Mouse (Mus musculus): ENCODE results near the gene Ric1. TPM values are rescaled to one million over a fixed set of nuclear protein-coding genes. Genes with fewer than 3 reads are reported as not detected.
"Not testable (repeated sequence)": the region's sequence is repeated elsewhere in the genome, so short reads cannot be mapped to it uniquely, and the experiment has no call there.

The Ric1 gene
- polyA plus RNA-seq, 1 experiment from 2014 or later: 19.3 TPM

GRCm38 (mm10) chr19:29515991-29516390 lies 6.1 kb upstream of the Ric1 start:
- Histone ChIP-seq H3K9ac (ENCODE audit: low read depth, low read length) (no peak overlapping the region), H3K4me2 (replicated peaks; ENCODE audit: low read depth, low read length) (no peak overlapping the region), H3K4me3 (ENCODE audit: low read length) (no peak overlapping the region), H3K27me3 (ENCODE audit: control insufficient read depth, insufficient read depth, low read length) (no peaks in the 10 kb centered on the region), H3K27ac (ENCODE audit: low read depth, low read length) (no peak overlapping the region), H3K36me3 (ENCODE audit: control insufficient read depth, insufficient read depth, low read length) (no peaks in the 10 kb centered on the region), H3K4me1 (ENCODE audit: control insufficient read depth, insufficient read depth, low read length) (peaks cover 2% of the 10 kb centered on the region; the same call in 1 of the 2 replicates), H3K9me3 (ENCODE audit: control insufficient read depth, low read length) (no peaks in the 10 kb centered on the region)
- no peak for ATAC-seq (ENCODE audit: low FRiP score, low TSS enrichment)
- WGBS: 78% methylated on average over 10 of the region's 10 CpGs

GRCm38 (mm10) chr19:29518409-29518808 lies 3.7 kb upstream of the Ric1 start:
- Histone ChIP-seq H3K4me2 (replicated peaks; ENCODE audit: low read depth, low read length) (no peak overlapping the region), H3K9me3 (ENCODE audit: control insufficient read depth, low read length) (no peaks in the 10 kb centered on the region), H3K27me3 (ENCODE audit: control insufficient read depth, insufficient read depth, low read length) (no peaks in the 10 kb centered on the region), H3K4me1 (ENCODE audit: control insufficient read depth, insufficient read depth, low read length) (peaks cover 8% of the 10 kb centered on the region; the same call in 1 of the 2 replicates), H3K9ac (ENCODE audit: low read depth, low read length) (no peak overlapping the region), H3K4me3 (ENCODE audit: low read length) (no peak overlapping the region), H3K36me3 (ENCODE audit: control insufficient read depth, insufficient read depth, low read length) (no peaks in the 10 kb centered on the region), H3K27ac (ENCODE audit: low read depth, low read length) (no peak overlapping the region)
- no peak for ATAC-seq (ENCODE audit: low FRiP score, low TSS enrichment)
- WGBS: 82% methylated on average over 7 of the region's 7 CpGs

- Histone ChIP-seq H3K4me3 (ENCODE audit: low read length) (no peak overlapping the region), H3K9me3 (ENCODE audit: control insufficient read depth, low read length) (no peaks in the 10 kb centered on the region), H3K4me1 (ENCODE audit: control insufficient read depth, insufficient read depth, low read length) (peaks cover 12% of the 10 kb centered on the region), H3K36me3 (ENCODE audit: control insufficient read depth, insufficient read depth, low read length) (no peaks in the 10 kb centered on the region), H3K27me3 (ENCODE audit: control insufficient read depth, insufficient read depth, low read length) (no peaks in the 10 kb centered on the region), H3K9ac (ENCODE audit: low read depth, low read length) (no peak overlapping the region), H3K27ac (ENCODE audit: low read depth, low read length) (no peak overlapping the region), H3K4me2 (replicated peaks; ENCODE audit: low read depth, low read length) (no peak overlapping the region)
- ATAC-seq (ENCODE audit: low FRiP score, low TSS enrichment): no peak
- WGBS: 77% methylated on average over 4 of the region's 4 CpGs
These were observed 3.2 kb upstream of the Ric1 start for GRCm38 (mm10) chr19:29518922-29519321.

- Histone ChIP-seq H3K4me3 (ENCODE audit: low read length) (peak overlapping the region; percentile 90), H3K4me2 (replicated peaks; ENCODE audit: low read depth, low read length) (peak overlapping the region; percentile 68), H3K27ac (ENCODE audit: low read depth, low read length) (peak overlapping the region; percentile 95; the same call in 1 of the 2 replicates), H3K27me3 (ENCODE audit: control insufficient read depth, insufficient read depth, low read length) (no peaks in the 10 kb centered on the region), H3K4me1 (ENCODE audit: control insufficient read depth, insufficient read depth, low read length) (peaks cover 18% of the 10 kb centered on the region), H3K36me3 (ENCODE audit: control insufficient read depth, insufficient read depth, low read length) (no peaks in the 10 kb centered on the region), H3K9me3 (ENCODE audit: control insufficient read depth, low read length) (no peaks in the 10 kb centered on the region), H3K9ac (ENCODE audit: low read depth, low read length) (peak overlapping the region; percentile 94)
- WGBS: 41% methylated on average over 10 of the region's 10 CpGs
- ATAC-seq (ENCODE audit: low FRiP score, low TSS enrichment): no peak
These were observed 1.0 kb upstream of the Ric1 start for GRCm38 (mm10) chr19:29520996-29521560.

GRCm38 (mm10) chr19:29522445-29523229 lies 555 bp downstream of the Ric1 start:
- H3K4me2 ChIP-seq (replicated peaks; ENCODE audit: low read depth, low read length): peak overlapping the region; percentile 72
- peak overlapping the region; percentile 95 for H3K27ac ChIP-seq (ENCODE audit: low read depth, low read length)
- H3K36me3 ChIP-seq (ENCODE audit: control insufficient read depth, insufficient read depth, low read length): no peaks in the 10 kb centered on the region
- peaks cover 18% of the 10 kb centered on the region for H3K4me1 ChIP-seq (ENCODE audit: control insufficient read depth, insufficient read depth, low read length)
- peak overlapping the region; percentile 94 for H3K9ac ChIP-seq (ENCODE audit: low read depth, low read length)
- ATAC-seq (ENCODE audit: low FRiP score, low TSS enrichment): peak; percentile 75
- H3K27me3 ChIP-seq (ENCODE audit: control insufficient read depth, insufficient read depth, low read length): no peaks in the 10 kb centered on the region
- H3K4me3 ChIP-seq (ENCODE audit: low read length): peak overlapping the region; percentile 90
- H3K9me3 ChIP-seq (ENCODE audit: control insufficient read depth, low read length): no peaks in the 10 kb centered on the region
- WGBS: under 1% methylated on average over 88 of the region's 92 CpGs

GRCm38 (mm10) chr19:29523230-29523582 lies 1.1 kb downstream of the Ric1 start:
- H3K9ac ChIP-seq (ENCODE audit: low read depth, low read length): peak overlapping the region; percentile 94
- peak overlapping the region; percentile 72 for H3K4me2 ChIP-seq (replicated peaks; ENCODE audit: low read depth, low read length)
- H3K36me3 ChIP-seq (ENCODE audit: control insufficient read depth, insufficient read depth, low read length): no peaks in the 10 kb centered on the region
- 0% methylated on average over 9 of the region's 9 CpGs for WGBS
- no peaks in the 10 kb centered on the region for H3K27me3 ChIP-seq (ENCODE audit: control insufficient read depth, insufficient read depth, low read length)
- peak; percentile 13; the same call in 1 of the 2 replicates for ATAC-seq (ENCODE audit: low FRiP score, low TSS enrichment)
- peak overlapping the region; percentile 90 for H3K4me3 ChIP-seq (ENCODE audit: low read length)
- H3K4me1 ChIP-seq (ENCODE audit: control insufficient read depth, insufficient read depth, low read length): peaks cover 18% of the 10 kb centered on the region
- peak overlapping the region; percentile 95; the same call in 1 of the 2 replicates for H3K27ac ChIP-seq (ENCODE audit: low read depth, low read length)
- no peaks in the 10 kb centered on the region for H3K9me3 ChIP-seq (ENCODE audit: control insufficient read depth, low read length)

- H3K36me3 ChIP-seq (ENCODE audit: control insufficient read depth, insufficient read depth, low read length): no peaks in the 10 kb centered on the region
- H3K4me1 ChIP-seq (ENCODE audit: control insufficient read depth, insufficient read depth, low read length): peaks cover 18% of the 10 kb centered on the region
- H3K4me2 ChIP-seq (replicated peaks; ENCODE audit: low read depth, low read length): peak overlapping the region; percentile 72
- H3K27ac ChIP-seq (ENCODE audit: low read depth, low read length): no peak overlapping the region
- peaks cover under 1% of the 10 kb centered on the region; the same call in 1 of the 2 replicates for H3K9me3 ChIP-seq (ENCODE audit: control insufficient read depth, low read length)
- H3K9ac ChIP-seq (ENCODE audit: low read depth, low read length): peak overlapping the region; percentile 94
- ATAC-seq (ENCODE audit: low FRiP score, low TSS enrichment): no peak
- WGBS: 30% methylated on average over 5 of the region's 5 CpGs
- H3K27me3 ChIP-seq (ENCODE audit: control insufficient read depth, insufficient read depth, low read length): no peaks in the 10 kb centered on the region
- H3K4me3 ChIP-seq (ENCODE audit: low read length): peak overlapping the region; percentile 90
These were observed 1.6 kb downstream of the Ric1 start for GRCm38 (mm10) chr19:29523701-29524100.

GRCm38 (mm10) chr19:29524614-29525013 lies 2.5 kb downstream of the Ric1 start:
- WGBS: 64% methylated on average over 4 of the region's 4 CpGs
- no peak for ATAC-seq (ENCODE audit: low FRiP score, low TSS enrichment)

GRCm38 (mm10) chr19:29525588-29525987 lies 3.5 kb downstream of the Ric1 start:
- not testable (repeated sequence) for ATAC-seq (ENCODE audit: low FRiP score, low TSS enrichment)
- 88% methylated on average over 4 of the region's 4 CpGs for WGBS

More at GRCm38 (mm10) chr19:29524614-29525013, 2.5 kb downstream of the Ric1 start:
- H3K27ac ChIP-seq (ENCODE audit: low read depth, low read length): no peak overlapping the region
- H3K4me3 ChIP-seq (ENCODE audit: low read length): no peak overlapping the region
- peaks cover 18% of the 10 kb centered on the region for H3K4me1 ChIP-seq (ENCODE audit: control insufficient read depth, insufficient read depth, low read length)
- no peaks in the 10 kb centered on the region for H3K27me3 ChIP-seq (ENCODE audit: control insufficient read depth, insufficient read depth, low read length)
- no peak overlapping the region for H3K9ac ChIP-seq (ENCODE audit: low read depth, low read length)
- H3K9me3 ChIP-seq (ENCODE audit: control insufficient read depth, low read length): peaks cover 6% of the 10 kb centered on the region; the same call in 1 of the 2 replicates
- H3K4me2 ChIP-seq (replicated peaks; ENCODE audit: low read depth, low read length): no peak overlapping the region
- H3K36me3 ChIP-seq (ENCODE audit: control insufficient read depth, insufficient read depth, low read length): no peaks in the 10 kb centered on the region

More at GRCm38 (mm10) chr19:29525588-29525987, 3.5 kb downstream of the Ric1 start:
- H3K27me3 ChIP-seq (ENCODE audit: control insufficient read depth, insufficient read depth, low read length); H3K4me3 ChIP-seq (ENCODE audit: low read length); H3K4me2 ChIP-seq (replicated peaks; ENCODE audit: low read depth, low read length); H3K27ac ChIP-seq (ENCODE audit: low read depth, low read length); H3K9me3 ChIP-seq (ENCODE audit: control insufficient read depth, low read length); H3K36me3 ChIP-seq (ENCODE audit: control insufficient read depth, insufficient read depth, low read length); H3K9ac ChIP-seq (ENCODE audit: low read depth, low read length): not testable (repeated sequence)
- H3K4me1 ChIP-seq (ENCODE audit: control insufficient read depth, insufficient read depth, low read length): peaks cover 18% of the 10 kb centered on the region

Measured in kidney, embryonic 14.5 days (tissue).